Mouse (Mus musculus): ENCODE measurements at regions not wholly inside any gene's neighbourhood (a gene's known extent, or its start where the extent isn't known, plus 50 kb on each side); places are given as distances from the start of the nearest gene placed in this dataset.

DNA sequence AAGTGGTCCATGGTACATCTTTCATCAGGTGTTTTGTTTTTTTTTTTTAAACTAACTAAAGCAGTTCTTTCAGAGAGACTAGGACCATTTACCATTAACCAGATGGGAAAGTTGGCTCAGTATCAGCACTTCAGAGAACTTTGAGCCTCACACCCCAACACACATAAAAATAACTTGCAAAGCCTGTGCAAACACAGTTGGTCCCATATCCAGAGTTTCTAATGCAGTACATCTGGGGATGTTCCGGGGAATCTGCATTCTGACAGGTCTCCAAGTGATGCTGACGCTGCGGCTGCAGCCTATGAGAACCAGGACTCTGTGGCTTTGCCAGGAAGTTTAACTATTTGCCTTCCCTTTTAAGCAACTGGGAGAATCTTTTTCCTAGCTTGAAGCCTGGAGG is 79.9 kb downstream of the Rps12 start:
- Histone ChIP-seq H3K4me2 (ENCODE audit: low read depth, low read length) (no peak overlapping the region), H3K27ac (ENCODE audit: low read depth, low read length) (no peak overlapping the region), H3K4me1 (ENCODE audit: control insufficient read depth, insufficient read depth, low read length) (no peaks in the 10 kb centered on the region), H3K4me3 (ENCODE audit: low read depth, low read length) (no peak overlapping the region), H3K36me3 (ENCODE audit: control insufficient read depth, insufficient read depth, low read length) (no peaks in the 10 kb centered on the region), H3K27me3 (ENCODE audit: control insufficient read depth, insufficient read depth, low read length) (no peaks in the 10 kb centered on the region), H3K9ac (replicated peaks; ENCODE audit: low read depth, low read length) (no peak overlapping the region), H3K9me3 (ENCODE audit: control insufficient read depth, low read length) (no peaks in the 10 kb centered on the region)
- 79% methylated on average over 3 of the region's 3 CpGs for WGBS
- ATAC-seq (ENCODE audit: low read depth) = no peak

DNA sequence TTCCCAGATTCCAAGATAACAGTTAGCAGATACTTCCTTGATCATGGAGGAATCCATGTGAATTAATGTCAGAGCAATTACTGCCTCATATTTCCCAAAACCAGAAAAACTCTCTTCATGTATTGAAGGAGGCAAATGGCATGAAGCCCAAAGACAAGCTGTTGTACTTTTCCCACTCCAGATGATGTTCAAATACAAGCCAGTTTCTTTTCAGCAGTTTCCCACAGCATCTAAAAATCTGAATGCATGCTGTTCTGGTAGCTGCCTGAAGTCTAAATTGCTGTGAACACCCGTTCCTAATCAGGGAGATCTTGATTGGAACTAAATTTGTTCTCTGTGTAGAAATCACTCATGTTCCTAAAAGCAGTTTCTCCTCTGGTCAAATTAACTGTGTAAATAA is 83.0 kb downstream of the Rps12 start:
- Histone ChIP-seq H3K27ac (ENCODE audit: low read depth, low read length) (no peak overlapping the region), H3K9ac (replicated peaks; ENCODE audit: low read depth, low read length) (no peak overlapping the region), H3K9me3 (ENCODE audit: control insufficient read depth, low read length) (no peaks in the 10 kb centered on the region), H3K4me3 (ENCODE audit: low read depth, low read length) (no peak overlapping the region), H3K36me3 (ENCODE audit: control insufficient read depth, insufficient read depth, low read length) (no peaks in the 10 kb centered on the region), H3K4me2 (ENCODE audit: low read depth, low read length) (no peak overlapping the region), H3K4me1 (ENCODE audit: control insufficient read depth, insufficient read depth, low read length) (no peaks in the 10 kb centered on the region), H3K27me3 (ENCODE audit: control insufficient read depth, insufficient read depth, low read length) (no peaks in the 10 kb centered on the region)
- WGBS = 86% methylated on average over 1 of the region's 1 CpGs
- ATAC-seq (ENCODE audit: low read depth) = no peak

DNA sequence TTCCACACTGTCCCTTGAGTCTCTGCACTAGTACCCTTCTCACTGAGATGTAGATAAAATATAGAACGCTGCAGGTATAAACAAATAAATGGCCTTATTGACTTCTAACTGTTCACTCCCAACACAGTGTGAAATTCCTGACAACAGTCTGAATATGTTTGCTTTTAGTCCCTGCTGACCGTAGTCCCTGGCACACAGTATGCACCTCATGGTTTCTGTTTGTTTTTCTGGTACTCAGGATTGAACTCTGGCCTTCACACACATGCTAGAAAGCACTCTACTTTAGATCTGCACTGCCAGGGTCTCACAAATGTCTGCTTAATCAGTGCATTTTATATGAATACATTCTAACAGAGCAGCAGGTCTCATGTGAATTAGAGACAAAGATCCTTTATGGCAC is 95.8 kb downstream of the Rps12 start:
- Histone ChIP-seq H3K4me2 (ENCODE audit: low read depth, low read length) (no peak overlapping the region), H3K36me3 (ENCODE audit: control insufficient read depth, insufficient read depth, low read length) (no peaks in the 10 kb centered on the region), H3K4me3 (ENCODE audit: low read depth, low read length) (no peak overlapping the region), H3K9ac (replicated peaks; ENCODE audit: low read depth, low read length) (no peak overlapping the region), H3K4me1 (ENCODE audit: control insufficient read depth, insufficient read depth, low read length) (no peaks in the 10 kb centered on the region), H3K27me3 (ENCODE audit: control insufficient read depth, insufficient read depth, low read length) (no peaks in the 10 kb centered on the region), H3K9me3 (ENCODE audit: control insufficient read depth, low read length) (no peaks in the 10 kb centered on the region), H3K27ac (ENCODE audit: low read depth, low read length) (no peak overlapping the region)
- 80% methylated on average over 2 of the region's 2 CpGs for WGBS
- ATAC-seq (ENCODE audit: low read depth) = no peak

DNA sequence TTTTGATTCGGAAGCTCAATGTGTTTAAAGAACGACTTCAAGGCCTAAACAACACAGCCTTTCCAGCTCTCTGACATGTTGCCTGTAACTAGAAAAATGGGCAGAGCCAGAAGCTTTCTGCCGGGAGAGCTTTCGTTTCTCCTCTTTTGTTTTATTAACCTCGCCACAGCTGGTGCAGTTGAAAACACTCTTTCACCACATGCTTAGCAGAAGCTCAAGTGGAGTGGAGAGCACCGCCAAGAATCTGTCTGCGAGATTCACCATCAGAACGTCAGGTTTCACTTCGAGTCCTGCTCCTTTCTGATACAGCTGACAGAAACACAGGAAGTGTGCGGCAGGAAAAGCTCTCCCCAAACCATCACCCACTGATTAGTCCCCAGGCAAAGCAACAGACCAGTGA is 100.1 kb downstream of the Rps12 start:
- 58% methylated on average over 10 of the region's 10 CpGs for WGBS
- Histone ChIP-seq H3K27ac (ENCODE audit: low read depth, low read length) (no peak overlapping the region), H3K4me2 (ENCODE audit: low read depth, low read length) (no peak overlapping the region), H3K4me1 (ENCODE audit: control insufficient read depth, insufficient read depth, low read length) (no peaks in the 10 kb centered on the region), H3K36me3 (ENCODE audit: control insufficient read depth, insufficient read depth, low read length) (no peaks in the 10 kb centered on the region), H3K27me3 (ENCODE audit: control insufficient read depth, insufficient read depth, low read length) (no peaks in the 10 kb centered on the region), H3K9me3 (ENCODE audit: control insufficient read depth, low read length) (no peaks in the 10 kb centered on the region), H3K9ac (replicated peaks; ENCODE audit: low read depth, low read length) (no peak overlapping the region), H3K4me3 (ENCODE audit: low read depth, low read length) (no peak overlapping the region)
- no peak for ATAC-seq (ENCODE audit: low read depth)

DNA sequence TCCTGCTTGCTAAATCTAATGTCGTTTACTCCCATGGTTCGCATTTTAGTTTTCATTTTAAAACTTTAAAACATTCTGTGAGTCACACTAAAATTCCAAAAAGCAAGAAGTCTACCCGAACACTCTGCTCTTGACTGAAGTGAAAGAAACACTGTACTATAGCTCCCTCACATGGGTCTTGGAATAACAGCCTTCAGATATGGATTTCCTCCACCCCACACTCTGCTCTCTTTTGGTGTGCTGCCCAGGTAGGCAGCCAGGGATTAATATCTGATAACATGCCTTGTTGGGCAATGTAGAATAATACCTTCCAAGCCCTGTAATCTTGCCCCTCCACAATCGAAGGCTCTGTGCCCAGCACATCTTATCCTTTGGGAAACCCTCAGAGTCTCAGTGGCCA is 104.0 kb downstream of the Rps12 start:
- Histone ChIP-seq H3K27me3 (ENCODE audit: control insufficient read depth, insufficient read depth, low read length) (no peaks in the 10 kb centered on the region), H3K27ac (ENCODE audit: low read depth, low read length) (no peak overlapping the region), H3K4me3 (ENCODE audit: low read depth, low read length) (no peak overlapping the region), H3K4me2 (ENCODE audit: low read depth, low read length) (no peak overlapping the region), H3K9me3 (ENCODE audit: control insufficient read depth, low read length) (no peaks in the 10 kb centered on the region), H3K36me3 (ENCODE audit: control insufficient read depth, insufficient read depth, low read length) (no peaks in the 10 kb centered on the region), H3K4me1 (ENCODE audit: control insufficient read depth, insufficient read depth, low read length) (no peaks in the 10 kb centered on the region), H3K9ac (replicated peaks; ENCODE audit: low read depth, low read length) (no peak overlapping the region)
- ATAC-seq (ENCODE audit: low read depth) = no peak
- 89% methylated on average over 4 of the region's 4 CpGs for WGBS

DNA sequence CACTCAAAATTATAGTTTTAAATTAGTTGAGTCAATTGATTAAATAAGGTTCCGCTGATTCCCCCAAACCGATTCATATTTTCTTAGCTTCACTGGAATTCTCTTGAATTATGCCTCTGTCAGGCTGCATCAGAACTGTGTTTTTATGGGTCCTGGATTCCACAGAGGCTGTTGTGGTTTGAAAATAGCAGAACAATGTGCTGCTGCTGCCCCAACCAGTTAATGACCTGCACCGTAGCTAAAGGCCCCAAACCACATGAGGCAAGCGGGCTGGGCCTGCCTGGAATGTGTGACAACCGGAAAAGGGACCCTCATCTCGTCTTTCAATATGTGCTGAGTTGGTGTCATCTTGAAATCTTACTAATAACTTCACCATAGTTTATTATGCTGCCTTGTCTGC is 111.2 kb downstream of the Rps12 start:
- no peak overlapping the region for H3K4me3 ChIP-seq (ENCODE audit: low read depth, low read length)
- no peaks in the 10 kb centered on the region for H3K36me3 ChIP-seq (ENCODE audit: control insufficient read depth, insufficient read depth, low read length)
- no peak for ATAC-seq (ENCODE audit: low read depth)
- no peak overlapping the region for H3K9ac ChIP-seq (replicated peaks; ENCODE audit: low read depth, low read length)
- WGBS = 26% methylated on average over 6 of the region's 6 CpGs
- no peak overlapping the region for H3K27ac ChIP-seq (ENCODE audit: low read depth, low read length)
- no peaks in the 10 kb centered on the region for H3K9me3 ChIP-seq (ENCODE audit: control insufficient read depth, low read length)
- H3K4me2 ChIP-seq (ENCODE audit: low read depth, low read length) = no peak overlapping the region
- H3K27me3 ChIP-seq (ENCODE audit: control insufficient read depth, insufficient read depth, low read length) = no peaks in the 10 kb centered on the region
- H3K4me1 ChIP-seq (ENCODE audit: control insufficient read depth, insufficient read depth, low read length) = peaks cover 7% of the 10 kb centered on the region; the same call in 1 of the 2 replicates

DNA sequence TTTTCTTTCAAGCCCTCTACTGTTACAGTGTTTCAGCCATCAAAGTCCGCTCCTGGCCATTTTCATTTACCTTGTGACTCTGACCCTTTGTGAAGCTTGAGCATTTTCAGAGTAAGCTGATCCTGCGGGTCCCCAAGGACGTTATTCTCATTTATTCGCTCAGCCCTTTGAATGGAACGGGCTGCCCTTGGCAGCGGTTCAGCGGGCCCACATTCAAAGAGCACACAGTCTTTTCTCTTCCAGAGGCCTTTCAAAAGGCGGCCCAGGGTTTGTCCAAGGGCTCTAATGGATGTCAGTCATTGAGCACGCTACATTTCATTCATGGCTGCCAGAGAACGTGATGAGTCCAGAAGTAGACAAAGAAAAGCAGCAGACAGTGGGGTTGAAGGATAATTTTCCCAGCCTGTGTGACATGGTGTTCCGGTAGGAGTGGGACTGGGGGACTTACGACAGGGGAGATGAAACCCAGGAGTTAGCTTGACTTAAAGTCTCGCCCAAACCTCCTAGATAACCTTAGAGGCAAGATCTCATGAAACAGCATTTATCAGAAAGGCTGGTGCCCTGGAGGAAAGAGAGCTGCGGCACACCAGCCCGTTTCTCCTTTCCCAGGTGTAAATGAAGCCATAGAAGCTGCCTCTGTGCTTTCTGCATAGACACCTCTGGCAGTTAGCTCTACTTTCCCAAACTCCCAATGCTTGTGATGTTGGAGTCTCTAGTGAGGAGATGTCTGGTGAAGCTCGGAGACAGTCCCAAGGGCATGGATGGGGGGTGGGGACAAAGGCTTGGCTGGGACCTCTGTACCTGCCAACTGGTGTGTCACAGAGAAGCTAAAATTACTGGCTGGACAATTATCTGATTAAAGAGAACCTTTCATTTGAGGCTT is 112.2 kb downstream of the Rps12 start:
- Histone ChIP-seq H3K4me1 (ENCODE audit: control insufficient read depth, insufficient read depth, low read length) (peaks cover 7% of the 10 kb centered on the region; the same call in 1 of the 2 replicates), H3K4me3 (ENCODE audit: low read depth, low read length) (no peak overlapping the region), H3K9ac (replicated peaks; ENCODE audit: low read depth, low read length) (0 out of 2 replicates have a peak overlapping the region, but pooled peaks have one; percentile 4), H3K36me3 (ENCODE audit: control insufficient read depth, insufficient read depth, low read length) (no peaks in the 10 kb centered on the region), H3K27ac (ENCODE audit: low read depth, low read length) (peak overlapping the region; percentile 50; the same call in 1 of the 2 replicates), H3K27me3 (ENCODE audit: control insufficient read depth, insufficient read depth, low read length) (no peaks in the 10 kb centered on the region), H3K4me2 (ENCODE audit: low read depth, low read length) (peak overlapping the region; percentile 30), H3K9me3 (ENCODE audit: control insufficient read depth, low read length) (no peaks in the 10 kb centered on the region)
- ATAC-seq (ENCODE audit: low read depth) = peak; percentile 90
- 17% methylated on average over 16 of the region's 16 CpGs for WGBS

DNA sequence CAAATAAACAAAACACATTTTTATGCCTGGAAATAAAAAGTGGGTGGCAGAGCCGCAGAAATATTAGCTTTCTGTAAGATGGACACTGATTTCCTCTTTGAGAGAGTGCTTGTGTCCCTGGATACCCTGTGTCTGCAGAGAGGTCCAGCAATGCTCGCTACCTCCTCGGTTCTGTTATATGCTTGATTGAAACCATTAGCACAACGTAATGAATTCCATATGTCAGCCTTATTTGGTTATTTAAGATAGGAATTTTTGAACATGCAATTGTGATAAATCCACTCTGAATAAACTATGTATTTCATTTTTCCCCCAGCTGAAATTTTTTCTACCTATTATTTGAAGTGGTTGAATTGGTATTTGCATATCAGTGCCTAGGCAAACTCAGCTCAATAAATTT is 114.8 kb downstream of the Rps12 start:
- no peaks in the 10 kb centered on the region for H3K27me3 ChIP-seq (ENCODE audit: control insufficient read depth, insufficient read depth, low read length)
- H3K4me1 ChIP-seq (ENCODE audit: control insufficient read depth, insufficient read depth, low read length) = peaks cover 7% of the 10 kb centered on the region; the same call in 1 of the 2 replicates
- no peak overlapping the region for H3K27ac ChIP-seq (ENCODE audit: low read depth, low read length)
- ATAC-seq (ENCODE audit: low read depth) = no peak
- no peak overlapping the region for H3K4me2 ChIP-seq (ENCODE audit: low read depth, low read length)
- no peak overlapping the region for H3K9ac ChIP-seq (replicated peaks; ENCODE audit: low read depth, low read length)
- H3K9me3 ChIP-seq (ENCODE audit: control insufficient read depth, low read length) = no peaks in the 10 kb centered on the region
- no peaks in the 10 kb centered on the region for H3K36me3 ChIP-seq (ENCODE audit: control insufficient read depth, insufficient read depth, low read length)
- WGBS = 75% methylated on average over 4 of the region's 4 CpGs
- no peak overlapping the region for H3K4me3 ChIP-seq (ENCODE audit: low read depth, low read length)

DNA sequence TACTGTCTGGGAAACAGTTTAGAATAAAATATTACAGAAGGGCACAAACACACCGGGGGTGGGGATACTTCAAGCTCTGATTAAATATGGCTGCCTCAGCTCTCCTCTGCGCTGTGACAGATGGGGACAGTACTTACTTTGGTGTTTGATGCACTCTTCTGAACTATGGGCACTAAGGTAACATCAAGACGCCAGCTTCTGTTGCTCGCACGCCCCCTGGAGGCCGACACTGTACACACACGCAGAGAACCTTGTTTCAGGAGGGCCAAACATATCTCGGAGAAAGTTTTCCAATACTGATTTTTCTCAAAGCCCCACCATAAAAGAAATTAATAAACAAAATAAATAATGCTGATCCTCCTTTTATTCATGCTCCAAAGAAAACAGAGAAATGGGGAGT is 115.6 kb downstream of the Rps12 start:
- WGBS = 26% methylated on average over 8 of the region's 8 CpGs
- Histone ChIP-seq H3K27ac (ENCODE audit: low read depth, low read length) (no peak overlapping the region), H3K4me2 (ENCODE audit: low read depth, low read length) (no peak overlapping the region), H3K9me3 (ENCODE audit: control insufficient read depth, low read length) (no peaks in the 10 kb centered on the region), H3K36me3 (ENCODE audit: control insufficient read depth, insufficient read depth, low read length) (no peaks in the 10 kb centered on the region), H3K27me3 (ENCODE audit: control insufficient read depth, insufficient read depth, low read length) (no peaks in the 10 kb centered on the region), H3K9ac (replicated peaks; ENCODE audit: low read depth, low read length) (no peak overlapping the region), H3K4me3 (ENCODE audit: low read depth, low read length) (no peak overlapping the region), H3K4me1 (ENCODE audit: control insufficient read depth, insufficient read depth, low read length) (peaks cover 7% of the 10 kb centered on the region; the same call in 1 of the 2 replicates)
- ATAC-seq (ENCODE audit: low read depth) = no peak

All from neural tube, embryonic 14.5 days (tissue).